Comparison of ENCODE assay signal across 8 mouse cellular contexts in genomic region chr12:113220447-113220846, GRCm38 (mm10). TPM values are rescaled to one million over a fixed set of nuclear protein-coding genes. Genes with fewer than 3 reads are reported as not detected.
A peak's percentile ranks its signal among the peaks of the same experiment; 100 is the strongest.
DNase-seq lines count a peak whose midpoint lies in the region; ATAC-seq and TF ChIP-seq lines count a peak whose summit lies in the region.

No protein-coding gene starts in this region.

- no peak overlapping the region for H3K9ac ChIP-seq in forebrain, embryonic 13.5 days
- no peak overlapping the region for H3K9ac ChIP-seq in lung, embryonic 16.5 days (ENCODE audit: low read length)

- H3K27ac ChIP-seq in forebrain, embryonic 13.5 days, result no peak overlapping the region
- no peak overlapping the region for H3K27ac ChIP-seq in hindbrain, embryonic 10.5 days
- H3K27ac ChIP-seq in layer of hippocampus, adult 2 months, result no peak overlapping the region
- H3K27ac ChIP-seq in lung, embryonic 16.5 days (ENCODE audit: low read length), result no peak overlapping the region

- no peaks in the 10 kb centered on the region for H3K36me3 ChIP-seq in E14TG2a.4 (ENCODE audit: insufficient read depth, low read length)
- H3K36me3 ChIP-seq in forebrain, embryonic 13.5 days (ENCODE audit: poor library complexity, severe bottlenecking), result no peaks in the 10 kb centered on the region
- no peaks in the 10 kb centered on the region for H3K36me3 ChIP-seq in hindbrain, embryonic 10.5 days
- H3K36me3 ChIP-seq in lung, embryonic 16.5 days (ENCODE audit: control insufficient read depth, insufficient read depth, low read length), result no peaks in the 10 kb centered on the region

- peak; percentile 53 for DNase-seq in adrenal gland, postnatal 25 days
- DNase-seq in hindbrain, embryonic 10.5 days (ENCODE audit: low spot score), result peak; percentile 51
- peak; percentile 36 to 71 for DNase-seq in layer of hippocampus, adult 2 months (ENCODE audit: low spot score in 2 of 2)
- peak; percentile 28 for DNase-seq in retina, adult 2 months (ENCODE audit: low read depth, low spot score)
- DNase-seq in thymus, postnatal 25 days, result peak; percentile 82

- peak; percentile 25; the same call in 1 of the 2 replicates for ATAC-seq in forebrain, embryonic 13.5 days
- ATAC-seq in lung, embryonic 16.5 days (ENCODE audit: low read depth), result peak; percentile 36

- H3K4me2 ChIP-seq in forebrain, embryonic 13.5 days, result no peak overlapping the region
- H3K4me2 ChIP-seq in lung, embryonic 16.5 days (ENCODE audit: low read depth, low read length), result no peak overlapping the region

- H3K9me3 ChIP-seq in E14TG2a.4 (ENCODE audit: low read length), result no peaks in the 10 kb centered on the region
- H3K9me3 ChIP-seq in forebrain, embryonic 13.5 days (replicated peaks), result no peaks in the 10 kb centered on the region
- H3K9me3 ChIP-seq in hindbrain, embryonic 10.5 days, result peaks cover 6% of the 10 kb centered on the region; the same call in 1 of the 2 replicates
- H3K9me3 ChIP-seq in lung, embryonic 16.5 days (ENCODE audit: control insufficient read depth, low read length), result no peaks in the 10 kb centered on the region; the same call in 1 of the 2 replicates

- no peak overlapping the region for H3K4me3 ChIP-seq in E14TG2a.4 (replicated peaks; ENCODE audit: low read length)
- H3K4me3 ChIP-seq in forebrain, embryonic 13.5 days, result no peak overlapping the region
- no peak overlapping the region for H3K4me3 ChIP-seq in hindbrain, embryonic 10.5 days
- H3K4me3 ChIP-seq in layer of hippocampus, adult 2 months, result no peak overlapping the region
- H3K4me3 ChIP-seq in lung, embryonic 16.5 days (ENCODE audit: low read length), result no peak overlapping the region

- WGBS in forebrain, embryonic 13.5 days, result 52% methylated on average over 4 of the region's 4 CpGs
- 45% methylated on average over 4 of the region's 4 CpGs for WGBS in hindbrain, embryonic 10.5 days
- 38% methylated on average over 4 of the region's 4 CpGs for WGBS in lung, embryonic 16.5 days

- TF ChIP-seq CTCF in E14TG2a.4 (conservative IDR thresholded peaks at IDR 0.05; ENCODE audit: low read length), result peak; percentile 73
- peak; percentile 89 for TF ChIP-seq CTCF in layer of hippocampus, adult 2 months (conservative IDR thresholded peaks at IDR 0.05)

- H3K27me3 ChIP-seq in E14TG2a.4 (ENCODE audit: insufficient read depth, low read length), result no peaks in the 10 kb centered on the region
- H3K27me3 ChIP-seq in forebrain, embryonic 13.5 days, result no peaks in the 10 kb centered on the region
- no peaks in the 10 kb centered on the region for H3K27me3 ChIP-seq in hindbrain, embryonic 10.5 days (ENCODE audit: insufficient read depth, poor library complexity, severe bottlenecking)
- H3K27me3 ChIP-seq in lung, embryonic 16.5 days (ENCODE audit: control insufficient read depth, insufficient read depth, low read depth, low read length), result no peaks in the 10 kb centered on the region

- H3K4me1 ChIP-seq in E14TG2a.4 (replicated peaks; ENCODE audit: low read depth, low read length), result peaks cover 16% of the 10 kb centered on the region
- no peaks in the 10 kb centered on the region for H3K4me1 ChIP-seq in forebrain, embryonic 13.5 days
- H3K4me1 ChIP-seq in hindbrain, embryonic 10.5 days (replicated peaks), result no peaks in the 10 kb centered on the region
- H3K4me1 ChIP-seq in lung, embryonic 16.5 days (replicated peaks; ENCODE audit: control insufficient read depth, insufficient read depth, low read length), result no peaks in the 10 kb centered on the region

RNA-seq across cellular contexts. Expression of gene Tmem121, which starts 34.7 kb away (rescaled TPM):
- total RNA-seq in adrenal gland, postnatal 25 days (2021), result 4.1 and 4.3 TPM in 2 replicates
- polyA plus RNA-seq in forebrain, embryonic 13.5 days (2015; fragmentation: Nextera tagmentation; extraction: Ambion mirVana), result 23.9 and 27.8 TPM in 2 replicates
- polyA plus RNA-seq in hindbrain, embryonic 10.5 days (2016; fragmentation: Nextera tagmentation; extraction: Ambion mirVana), result 16.4 and 24.8 TPM in 2 replicates
- 10 to 100 TPM; 19.7 to 20.7 TPM for total RNA-seq in layer of hippocampus, adult 2 months (2021)
- polyA plus RNA-seq in lung, embryonic 16.5 days (2015; fragmentation: Nextera tagmentation; extraction: Ambion mirVana), result 4.7 and 5.8 TPM in 2 replicates

Comparison
In these comparisons a context has a peak if more than half of its experiments do, and no peak if none do; other contexts are left out.
1. DNase-seq: peak in every context shown above with its lines; median percentile 82 in thymus, postnatal 25 days; 54 in layer of hippocampus, adult 2 months; 53 in adrenal gland, postnatal 25 days; 51 in hindbrain, embryonic 10.5 days; 28 in retina, adult 2 months.